Mouse (Mus musculus) hematopoietic stem cell, adult 5-6 weeks (primary cell): ENCODE results near the gene Taz. TPM values are rescaled to one million over a fixed set of nuclear protein-coding genes. Genes with fewer than 3 reads are reported as not detected.
A peak's percentile ranks its signal among the peaks of the same experiment; 100 is the strongest.

ENCODE experiments used
- ATAC-seq, 2 experiments: fragments of 125-278 bp in 1 of 2; replicated peaks in 1 of 2; 2 replicates each; pipeline ENCODE4 v1.8.0; 2016 to 2017; ENCODE audit warnings: inconsistent platforms in 2 of 2, mild to moderate bottlenecking in 2 of 2, moderate number of reproducible peaks in 2 of 2, low read depth in 1 of 2, moderate TSS enrichment in 1 of 2; ENCODE audit not compliant: low FRiP score in 2 of 2, poor library complexity in 2 of 2, severe bottlenecking in 2 of 2, insufficient read depth in 1 of 2, low TSS enrichment in 1 of 2
- total RNA-seq: library from RNA; stranded (forward); fragments of 172-1452, 232-1000 nt; gene quantifications from 2 replicates; pipeline ENCODE4 v1.2.3, GENCODE M21; 2017

Gene Taz
- total RNA-seq, 1 experiment from 2014 or later = 29.6 TPM

DNA sequence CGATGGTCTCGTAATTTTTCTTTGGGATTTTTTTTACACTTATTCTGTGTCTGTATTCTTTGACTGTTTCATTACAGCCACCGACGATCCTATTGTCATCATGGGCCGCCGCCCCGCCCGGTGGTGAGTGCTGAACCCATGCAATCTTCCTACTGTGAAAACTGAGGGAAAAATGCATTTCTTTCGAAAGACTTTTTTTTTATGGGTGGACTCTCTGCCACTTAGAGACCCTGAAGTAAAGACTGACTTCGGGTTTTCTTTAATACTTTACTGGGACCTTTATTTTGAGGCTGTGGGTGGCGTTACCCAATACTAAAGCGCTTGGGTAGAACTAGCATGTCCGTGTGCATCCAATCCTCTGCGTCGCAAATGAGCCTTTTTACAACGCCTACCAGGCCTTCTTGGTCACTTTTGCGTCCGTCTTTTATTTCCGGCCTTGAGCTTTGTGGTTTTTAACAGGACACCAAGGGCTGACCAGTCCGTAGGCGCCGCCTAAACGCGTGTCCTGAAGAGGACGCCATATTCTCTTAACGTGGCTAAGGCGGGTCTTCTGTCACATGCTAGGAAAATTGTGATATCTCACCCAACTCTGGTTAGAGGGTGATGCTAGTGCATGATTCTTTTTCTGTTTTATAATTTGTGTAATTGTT is 10.7 kb upstream of the Taz start:
- peak in 1 of 2 experiments; percentile 1; a peak in 2 of 4 replicates for ATAC-seq

- ATAC-seq = peak; percentile 20; a peak in 1 of 4 replicates
Measured at GRCm38 (mm10) chrX:74273422-74274322, 8.0 kb upstream of the Taz start.

DNA sequence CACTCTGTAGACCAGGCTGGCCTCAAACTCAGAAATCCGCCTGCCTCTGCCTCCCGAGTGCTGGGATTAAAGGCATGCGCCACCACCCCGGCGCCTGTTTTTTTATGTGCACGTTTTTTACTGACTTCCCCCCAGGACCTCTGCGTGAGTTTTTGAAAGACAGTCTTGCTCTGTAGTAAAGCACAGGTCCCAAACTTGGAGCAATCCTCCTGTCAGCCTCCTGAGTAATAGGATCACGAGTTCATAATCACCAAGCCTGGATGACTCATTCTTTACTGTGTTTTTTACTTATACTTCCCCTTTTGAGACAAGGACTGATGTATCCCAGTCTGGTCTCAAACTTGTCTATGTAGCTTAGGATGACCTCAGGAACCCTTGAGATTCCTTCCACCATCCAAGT is 3.8 kb upstream of the Taz start:
- ATAC-seq = no peak

DNA sequence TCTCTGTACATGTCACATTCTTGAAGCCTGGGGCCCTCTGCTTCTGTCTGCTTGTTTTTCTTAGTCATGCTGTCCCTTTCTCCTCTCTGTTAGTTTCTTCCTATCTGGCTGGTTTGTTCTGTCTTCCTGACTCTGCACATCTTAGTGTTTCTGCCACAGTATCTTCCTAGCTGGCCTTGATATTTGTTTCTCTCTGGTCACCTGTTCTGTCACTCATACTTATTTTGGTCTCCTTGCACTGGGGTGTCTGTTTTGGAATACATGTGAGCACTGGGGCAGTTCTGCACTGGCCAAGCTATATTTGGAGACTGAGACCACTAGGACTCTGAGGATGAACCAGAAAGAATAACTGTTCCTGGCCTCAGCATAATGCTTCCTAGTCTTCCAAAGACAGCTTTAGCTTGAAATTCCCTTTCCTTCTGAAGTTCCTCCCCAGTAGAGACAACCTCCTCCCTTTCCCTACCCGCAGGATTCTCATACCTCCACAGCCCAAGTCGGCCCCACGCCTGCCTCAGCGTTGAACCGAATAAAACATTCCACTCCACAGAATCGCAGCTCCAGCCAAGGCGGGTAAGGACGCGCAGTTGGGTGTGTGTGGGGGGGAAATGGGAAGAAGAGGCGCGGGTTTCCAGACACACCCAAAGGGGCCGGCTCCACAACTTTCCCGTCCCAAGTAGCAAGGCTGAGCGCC is 526 bp upstream of the Taz start:
- ATAC-seq = no peak

DNA sequence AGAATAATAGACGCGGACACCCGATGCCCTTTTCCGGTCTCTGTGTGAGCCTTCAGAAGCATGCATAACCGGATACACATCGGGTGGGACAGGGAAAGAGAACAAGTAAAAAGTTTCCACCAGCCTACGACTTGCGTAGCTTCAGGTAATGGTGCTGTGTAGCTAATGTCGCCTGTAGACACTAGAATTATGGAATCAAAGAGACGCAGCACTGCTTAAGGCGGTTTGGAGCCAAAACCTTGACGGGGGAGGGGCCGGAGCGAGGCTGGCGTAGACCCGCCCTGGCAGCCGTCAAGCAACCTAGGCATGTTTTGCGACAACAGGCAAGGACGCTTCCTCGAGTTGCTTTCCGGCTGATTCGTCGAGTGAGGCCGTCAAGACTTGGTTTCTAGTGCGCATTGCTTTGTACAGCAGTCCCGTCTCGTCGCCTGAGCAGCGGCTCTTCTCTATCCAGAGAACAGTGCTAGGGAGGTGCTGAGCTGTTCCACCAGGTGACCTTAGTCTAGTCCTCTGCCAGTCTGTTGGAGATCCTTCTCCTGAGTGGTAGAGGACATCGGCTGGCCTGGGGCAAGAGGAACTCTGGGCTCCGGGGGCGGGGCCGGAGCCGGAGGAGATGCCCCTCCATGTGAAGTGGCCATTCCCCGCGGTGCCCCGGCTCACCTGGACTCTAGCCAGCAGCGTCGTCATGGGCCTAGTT is 831 bp downstream of the Taz start:
- ATAC-seq = peak; percentile 76 to 89

DNA sequence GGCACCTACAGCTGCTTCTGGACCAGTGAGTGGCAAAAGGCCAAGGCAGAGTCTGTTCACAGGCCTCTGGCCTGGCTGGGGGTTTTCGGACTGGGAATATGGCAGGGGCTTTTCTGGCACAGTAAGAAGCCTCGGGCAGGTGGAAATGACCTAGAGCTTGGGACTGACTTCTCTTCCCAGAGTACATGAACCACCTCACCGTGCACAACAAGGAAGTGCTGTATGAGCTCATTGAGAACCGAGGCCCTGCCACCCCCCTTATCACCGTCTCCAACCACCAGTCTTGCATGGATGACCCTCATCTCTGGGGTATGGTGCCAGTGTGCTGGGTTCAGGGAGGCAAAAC is 1.4 kb downstream of the Taz start:
- no peak for ATAC-seq

GRCm38 (mm10) chrX:74293431-74293830 is 11.7 kb downstream of the Taz start:
- ATAC-seq = no peak

- ATAC-seq = peak; percentile 99 to 100
Measured at GRCm38 (mm10) chrX:74296538-74297448, 15.1 kb downstream of the Taz start, which contains the start of gene Atp6ap1. Gene Atp6ap1, plus strand, starts transcription at chrX:74297097.

- no peak for ATAC-seq
Measured at GRCm38 (mm10) chrX:74298348-74298747, 16.6 kb downstream of the Taz start.

DNA sequence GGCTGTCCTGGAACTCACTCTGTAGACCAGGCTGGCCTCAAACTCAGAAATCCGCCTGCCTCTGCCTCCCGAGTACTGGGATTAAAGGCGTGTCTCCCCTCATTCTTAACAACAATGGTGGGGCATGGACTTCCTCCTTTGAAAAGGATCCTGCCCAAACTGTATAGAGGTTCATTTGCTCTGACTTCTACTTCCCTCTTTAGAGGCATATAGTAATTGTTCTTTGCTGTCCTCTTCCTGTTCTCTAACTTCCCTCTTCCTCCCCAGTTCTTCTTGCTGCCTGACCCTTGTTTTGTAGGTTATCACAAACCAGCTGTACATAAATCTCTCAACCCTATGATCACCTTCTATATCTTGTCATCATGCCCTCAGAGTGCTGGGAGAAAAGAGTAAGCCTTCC is 18.0 kb downstream of the Taz start:
- ATAC-seq = peak in 1 of 2 experiments; percentile 9; a peak in 1 of 4 replicates

GRCm38 (mm10) chrX:74304867-74305700 is 23.4 kb downstream of the Taz start, which contains the start of gene Gdi1:
Gene Gdi1, plus strand, starts transcription at chrX:74304998.
- ATAC-seq = peak; percentile 80 to 94

DNA sequence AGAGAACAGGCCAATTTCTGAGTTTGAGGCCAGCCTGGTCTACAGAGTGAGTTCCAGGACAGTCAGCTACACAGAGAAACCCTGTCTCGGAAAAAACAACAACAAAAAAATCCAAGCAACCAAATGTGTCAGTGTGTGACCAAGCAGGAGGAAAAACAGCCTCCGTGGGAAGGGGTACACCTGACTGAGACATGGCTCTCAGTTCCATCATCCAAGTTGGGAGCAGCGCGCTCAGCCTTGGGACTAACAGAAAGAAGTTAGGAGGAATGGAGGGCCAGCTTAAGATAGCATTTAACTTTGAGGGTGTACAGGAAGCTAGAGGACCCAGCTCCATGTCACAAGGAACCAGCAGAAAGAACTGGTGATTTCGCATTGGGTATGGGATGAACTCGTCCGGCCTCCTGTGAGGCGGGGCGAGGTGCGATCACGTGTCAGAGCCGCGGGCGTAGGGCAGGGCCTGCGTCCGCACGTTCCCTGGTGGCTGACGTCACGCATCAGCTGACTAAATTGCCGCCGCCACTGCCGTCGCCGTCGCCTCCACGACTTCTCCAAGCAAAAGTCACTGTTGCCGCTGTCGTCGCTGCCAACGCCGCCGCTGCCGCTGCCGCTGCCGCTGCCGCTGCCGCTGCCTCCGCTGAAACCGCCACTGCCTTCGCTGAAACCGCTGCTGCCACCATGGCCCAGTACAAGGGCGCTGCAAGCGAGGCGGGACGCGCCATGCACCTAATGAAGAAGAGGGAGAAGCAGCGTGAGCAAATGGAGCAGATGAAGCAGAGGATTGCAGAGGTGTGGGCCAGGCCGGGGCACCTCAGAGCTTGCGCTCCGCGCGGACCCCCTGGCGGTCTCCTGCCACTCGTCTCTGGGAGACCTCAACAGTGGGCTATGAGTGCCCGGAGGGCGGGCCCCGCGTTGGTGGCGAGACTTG is 31.1 kb downstream of the Taz start, which contains the start of gene Fam50a:
TSS of gene Fam50a (plus strand) at position 494 of the 925 bp plus-strand sequence.
- ATAC-seq = peak; percentile 96 to 99

GRCm38 (mm10) chrX:74328725-74329161 is 47.0 kb downstream of the Taz start, which contains the start of gene Plxna3:
Gene Plxna3, plus strand, starts transcription at chrX:74329066.
- peak; percentile 75 to 81 for ATAC-seq

GRCm38 (mm10) chrX:74329215-74329671 is 47.5 kb downstream of the Taz start:
- no peak for ATAC-seq
